Mouse (Mus musculus): ENCODE measurements at regions not wholly inside any gene's neighbourhood (a gene's known extent, or its start where the extent isn't known, plus 50 kb on each side); places are given as distances from the start of the nearest gene placed in this dataset.

DNA sequence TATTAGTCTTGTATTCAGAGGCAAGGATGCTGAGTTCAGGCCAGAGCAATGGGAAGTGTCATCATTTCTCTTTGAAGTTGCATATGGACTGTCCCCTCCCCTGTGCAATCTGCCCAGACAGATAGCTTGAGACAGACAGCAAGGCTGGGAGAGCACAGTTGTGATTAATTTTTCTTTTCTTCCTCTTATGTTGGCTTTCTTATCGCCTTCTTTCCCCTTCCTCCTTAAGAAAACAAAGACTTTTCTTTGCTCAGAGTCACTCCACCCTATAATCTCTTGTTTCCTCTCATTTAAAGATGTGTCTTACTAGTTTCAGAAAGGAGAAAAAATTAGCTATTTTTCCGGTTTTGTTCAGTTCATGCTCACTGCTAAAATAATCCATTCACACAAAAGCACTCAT is 157.0 kb downstream of the Trib2 start:
- ATAC-seq (replicated peaks; ENCODE audit: low FRiP score, low read depth), result no peak
- WGBS, result 60% methylated on average over 2 of the region's 2 CpGs
- H3K27ac ChIP-seq, result no peak overlapping the region

DNA sequence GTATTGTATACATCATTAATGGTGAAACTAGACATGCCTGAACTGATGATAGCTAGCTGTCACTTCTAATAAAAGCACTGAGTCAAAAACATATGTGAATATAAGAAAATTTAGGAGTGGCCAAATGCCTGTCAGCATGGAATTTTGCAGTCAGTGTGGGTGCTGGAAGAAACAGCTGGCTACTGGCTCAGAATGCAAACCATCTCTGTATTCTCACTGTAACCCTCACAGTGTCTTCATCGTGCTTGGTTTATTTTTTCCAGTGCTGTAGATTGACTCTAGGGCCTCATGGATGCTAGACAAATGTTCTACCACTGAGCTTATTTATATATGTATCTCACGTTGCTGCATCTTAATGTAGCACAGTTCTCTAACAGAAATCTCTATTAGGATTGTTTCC is 157.4 kb downstream of the Trib2 start:
- TF ChIP-seq CTCF (IDR thresholded peaks at IDR 0.05; ENCODE audit: low read depth), result no peak
- Histone ChIP-seq H3K9ac (ENCODE audit: low read depth, low read length) (no peak overlapping the region), H3K9me3 (replicated peaks; ENCODE audit: low read length) (no peaks in the 10 kb centered on the region), H3K36me3 (ENCODE audit: insufficient read depth, low read length) (no peaks in the 10 kb centered on the region), H3K27me3 (ENCODE audit: insufficient read depth, low read length) (no peaks in the 10 kb centered on the region), H3K4me3 (replicated peaks; ENCODE audit: low read depth, low read length) (no peak overlapping the region), H3K4me2 (ENCODE audit: low read length) (no peak overlapping the region), H3K27ac (no peak overlapping the region), H3K4me1 (replicated peaks; ENCODE audit: insufficient read depth, low read length) (no peaks in the 10 kb centered on the region)
- ATAC-seq (replicated peaks; ENCODE audit: low FRiP score, low read depth), result no peak
- no peak for DNase-seq (ENCODE audit: low spot score)
- 58% methylated on average over 2 of the region's 2 CpGs for WGBS

More for the DNA sequence above, 157.0 kb downstream of the Trib2 start:
- no peak overlapping the region for H3K4me2 ChIP-seq (ENCODE audit: low read length)
- no peaks in the 10 kb centered on the region for H3K4me1 ChIP-seq (replicated peaks; ENCODE audit: insufficient read depth, low read length)
- TF ChIP-seq CTCF (IDR thresholded peaks at IDR 0.05; ENCODE audit: low read depth), result no peak
- no peak overlapping the region for H3K9ac ChIP-seq (ENCODE audit: low read depth, low read length)
- H3K9me3 ChIP-seq (replicated peaks; ENCODE audit: low read length), result no peaks in the 10 kb centered on the region
- no peak for DNase-seq (ENCODE audit: low spot score)
- H3K4me3 ChIP-seq (replicated peaks; ENCODE audit: low read depth, low read length), result no peak overlapping the region
- no peaks in the 10 kb centered on the region for H3K36me3 ChIP-seq (ENCODE audit: insufficient read depth, low read length)
- H3K27me3 ChIP-seq (ENCODE audit: insufficient read depth, low read length), result no peaks in the 10 kb centered on the region

DNA sequence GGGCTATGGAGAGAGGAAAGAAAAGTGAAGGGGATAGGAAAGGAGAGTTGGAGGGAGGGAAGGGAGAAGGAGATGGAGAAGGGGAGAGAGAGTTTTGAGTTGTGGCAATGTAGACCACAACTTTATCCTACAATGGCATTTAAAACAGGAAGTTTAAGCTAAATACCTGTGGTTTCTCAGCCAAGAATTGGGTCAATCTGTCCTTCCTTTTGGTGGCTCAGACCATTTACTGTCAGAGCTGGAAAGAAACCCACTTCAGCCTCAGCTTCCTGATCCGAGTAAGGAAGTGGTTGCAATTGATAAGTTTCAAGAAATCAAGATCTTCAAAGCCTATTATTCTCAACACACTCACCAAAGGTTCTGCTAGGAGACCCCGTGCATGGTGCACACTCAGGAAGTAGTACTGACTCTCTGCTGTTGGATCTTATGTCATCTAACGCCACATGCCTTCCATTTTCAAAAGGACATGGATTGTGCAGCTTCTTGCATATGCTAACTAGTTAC is 158.9 kb downstream of the Trib2 start:
- Histone ChIP-seq H3K27me3 (ENCODE audit: insufficient read depth, low read length) (no peaks in the 10 kb centered on the region), H3K27ac (no peak overlapping the region), H3K4me1 (replicated peaks; ENCODE audit: insufficient read depth, low read length) (no peaks in the 10 kb centered on the region), H3K4me3 (replicated peaks; ENCODE audit: low read depth, low read length) (no peak overlapping the region), H3K4me2 (ENCODE audit: low read length) (no peak overlapping the region), H3K9me3 (replicated peaks; ENCODE audit: low read length) (no peaks in the 10 kb centered on the region), H3K36me3 (ENCODE audit: insufficient read depth, low read length) (no peaks in the 10 kb centered on the region), H3K9ac (ENCODE audit: low read depth, low read length) (no peak overlapping the region)
- DNase-seq (ENCODE audit: low spot score), result no peak
- TF ChIP-seq CTCF (IDR thresholded peaks at IDR 0.05; ENCODE audit: low read depth), result no peak
- no peak for ATAC-seq (replicated peaks; ENCODE audit: low FRiP score, low read depth)
- WGBS, result 83% methylated on average over 3 of the region's 3 CpGs

DNA sequence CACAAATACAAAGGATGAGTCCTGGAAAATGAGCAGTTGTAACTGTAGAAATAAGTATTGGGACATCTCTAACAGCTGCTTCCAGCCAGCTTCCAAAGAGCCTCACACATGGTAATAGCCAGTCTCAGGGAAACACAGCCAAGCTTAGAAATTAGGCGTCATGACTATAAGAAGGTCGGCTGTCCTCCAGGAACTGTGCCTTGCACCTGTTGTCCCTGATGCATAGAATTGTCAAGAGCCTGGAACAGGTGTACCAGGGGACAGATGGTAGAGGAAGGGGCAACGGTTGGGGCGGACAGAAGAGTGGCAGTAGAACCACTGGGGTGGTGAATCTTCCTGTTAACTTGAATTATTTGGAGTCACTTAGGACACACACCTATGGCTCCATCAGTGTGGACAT is 162.1 kb downstream of the Trib2 start:
- H3K27me3 ChIP-seq (ENCODE audit: insufficient read depth, low read length), result no peaks in the 10 kb centered on the region
- no peak overlapping the region for H3K9ac ChIP-seq (ENCODE audit: low read depth, low read length)
- H3K27ac ChIP-seq, result no peak overlapping the region
- no peak overlapping the region for H3K4me2 ChIP-seq (ENCODE audit: low read length)
- 96% methylated on average over 4 of the region's 4 CpGs for WGBS
- ATAC-seq (replicated peaks; ENCODE audit: low FRiP score, low read depth) (no peak), DNase-seq (ENCODE audit: low spot score) (no peak)
- no peak overlapping the region for H3K4me3 ChIP-seq (replicated peaks; ENCODE audit: low read depth, low read length)
- H3K4me1 ChIP-seq (replicated peaks; ENCODE audit: insufficient read depth, low read length), result no peaks in the 10 kb centered on the region
- no peak for TF ChIP-seq CTCF (IDR thresholded peaks at IDR 0.05; ENCODE audit: low read depth)
- H3K36me3 ChIP-seq (ENCODE audit: insufficient read depth, low read length), result no peaks in the 10 kb centered on the region
- H3K9me3 ChIP-seq (replicated peaks; ENCODE audit: low read length), result no peaks in the 10 kb centered on the region

DNA sequence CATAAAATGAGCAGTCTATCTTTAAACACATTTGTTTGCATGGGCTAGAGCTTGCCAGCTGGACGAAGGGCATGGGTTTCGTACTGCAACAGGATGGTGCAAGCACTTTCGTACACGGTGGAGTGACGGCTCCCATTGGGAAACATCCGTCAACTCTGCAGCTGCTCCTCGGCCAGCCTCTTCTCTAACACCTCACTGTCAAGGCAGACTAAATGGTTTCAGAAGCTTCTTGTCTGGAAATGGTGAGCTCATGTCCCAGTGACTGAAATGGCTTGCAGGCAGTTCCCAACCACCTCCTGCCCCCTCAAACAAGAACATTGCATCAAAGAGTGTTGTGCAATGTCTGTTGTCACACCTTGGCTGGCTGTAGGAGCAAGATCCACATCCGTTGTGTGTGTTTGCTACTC is 163.4 kb downstream of the Trib2 start:
- H3K27me3 ChIP-seq (ENCODE audit: insufficient read depth, low read length), result no peaks in the 10 kb centered on the region
- DNase-seq (ENCODE audit: low spot score), result no peak
- no peak overlapping the region for H3K27ac ChIP-seq
- H3K4me1 ChIP-seq (replicated peaks; ENCODE audit: insufficient read depth, low read length), result no peaks in the 10 kb centered on the region
- TF ChIP-seq CTCF (IDR thresholded peaks at IDR 0.05; ENCODE audit: low read depth), result no peak
- no peak overlapping the region for H3K4me3 ChIP-seq (replicated peaks; ENCODE audit: low read depth, low read length)
- ATAC-seq (replicated peaks; ENCODE audit: low FRiP score, low read depth), result no peak
- no peaks in the 10 kb centered on the region for H3K9me3 ChIP-seq (replicated peaks; ENCODE audit: low read length)
- H3K36me3 ChIP-seq (ENCODE audit: insufficient read depth, low read length), result no peaks in the 10 kb centered on the region
- WGBS, result 52% methylated on average over 8 of the region's 8 CpGs
- H3K9ac ChIP-seq (ENCODE audit: low read depth, low read length), result no peak overlapping the region
- no peak overlapping the region for H3K4me2 ChIP-seq (ENCODE audit: low read length)

DNA sequence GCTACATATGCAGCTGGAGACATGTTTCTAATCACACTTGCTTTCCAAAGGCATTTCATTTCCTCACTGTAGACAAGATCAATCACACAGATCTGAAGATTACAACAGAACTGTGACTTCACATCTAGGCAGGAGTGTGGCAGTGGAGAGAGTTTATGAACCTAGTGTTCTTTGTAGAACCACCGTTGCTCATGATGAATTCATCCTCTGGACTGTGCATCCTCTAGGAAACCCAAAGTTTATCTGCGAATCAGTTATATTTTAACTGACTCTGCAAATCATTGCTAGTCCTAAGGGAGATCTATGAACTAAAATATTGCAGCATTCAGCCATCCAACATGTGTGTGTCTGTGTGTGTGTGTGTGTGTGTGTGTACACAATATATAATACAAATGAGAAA is 165.4 kb downstream of the Trib2 start:
- ATAC-seq (replicated peaks; ENCODE audit: low FRiP score, low read depth) (no peak), DNase-seq (ENCODE audit: low spot score) (no peak)
- H3K36me3 ChIP-seq (ENCODE audit: insufficient read depth, low read length), result no peaks in the 10 kb centered on the region
- no peak overlapping the region for H3K4me2 ChIP-seq (ENCODE audit: low read length)
- no peak overlapping the region for H3K27ac ChIP-seq
- H3K4me3 ChIP-seq (replicated peaks; ENCODE audit: low read depth, low read length), result no peak overlapping the region
- no peaks in the 10 kb centered on the region for H3K9me3 ChIP-seq (replicated peaks; ENCODE audit: low read length)
- TF ChIP-seq CTCF (IDR thresholded peaks at IDR 0.05; ENCODE audit: low read depth), result no peak
- H3K27me3 ChIP-seq (ENCODE audit: insufficient read depth, low read length), result no peaks in the 10 kb centered on the region
- WGBS, result 66% methylated on average over 2 of the region's 2 CpGs
- no peak overlapping the region for H3K9ac ChIP-seq (ENCODE audit: low read depth, low read length)
- H3K4me1 ChIP-seq (replicated peaks; ENCODE audit: insufficient read depth, low read length), result no peaks in the 10 kb centered on the region

DNA sequence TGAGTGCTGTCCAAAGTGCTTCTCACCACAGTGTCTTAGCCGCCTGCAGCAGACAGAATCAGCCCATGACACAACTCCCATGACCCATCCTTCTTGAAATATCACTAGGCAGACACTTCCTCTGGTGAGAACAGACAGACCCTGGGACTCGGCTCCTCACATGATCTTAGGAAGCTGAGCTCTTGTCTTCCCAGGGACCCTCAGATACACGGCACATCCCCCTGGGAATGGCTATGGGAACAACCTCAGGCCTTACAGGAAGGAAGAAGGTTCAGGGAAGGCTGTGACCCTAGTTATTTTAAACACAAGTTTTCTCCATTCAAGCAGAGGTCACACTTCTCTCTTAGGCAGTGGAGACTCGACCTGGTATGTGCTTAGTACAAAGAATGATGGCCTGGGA is 166.8 kb downstream of the Trib2 start:
- Histone ChIP-seq H3K4me3 (replicated peaks; ENCODE audit: low read depth, low read length) (no peak overlapping the region), H3K27ac (no peak overlapping the region), H3K9me3 (replicated peaks; ENCODE audit: low read length) (no peaks in the 10 kb centered on the region), H3K9ac (ENCODE audit: low read depth, low read length) (no peak overlapping the region), H3K4me2 (ENCODE audit: low read length) (no peak overlapping the region), H3K27me3 (ENCODE audit: insufficient read depth, low read length) (no peaks in the 10 kb centered on the region), H3K36me3 (ENCODE audit: insufficient read depth, low read length) (no peaks in the 10 kb centered on the region), H3K4me1 (replicated peaks; ENCODE audit: insufficient read depth, low read length) (no peaks in the 10 kb centered on the region)
- ATAC-seq (replicated peaks; ENCODE audit: low FRiP score, low read depth) (no peak), DNase-seq (ENCODE audit: low spot score) (no peak)
- 67% methylated on average over 4 of the region's 4 CpGs for WGBS
- TF ChIP-seq CTCF (IDR thresholded peaks at IDR 0.05; ENCODE audit: low read depth), result no peak

Data from kidney, postnatal 0 days (tissue).